Comparison of ENCODE assay signal across 22 mouse cellular contexts in the genomic region with DNA sequence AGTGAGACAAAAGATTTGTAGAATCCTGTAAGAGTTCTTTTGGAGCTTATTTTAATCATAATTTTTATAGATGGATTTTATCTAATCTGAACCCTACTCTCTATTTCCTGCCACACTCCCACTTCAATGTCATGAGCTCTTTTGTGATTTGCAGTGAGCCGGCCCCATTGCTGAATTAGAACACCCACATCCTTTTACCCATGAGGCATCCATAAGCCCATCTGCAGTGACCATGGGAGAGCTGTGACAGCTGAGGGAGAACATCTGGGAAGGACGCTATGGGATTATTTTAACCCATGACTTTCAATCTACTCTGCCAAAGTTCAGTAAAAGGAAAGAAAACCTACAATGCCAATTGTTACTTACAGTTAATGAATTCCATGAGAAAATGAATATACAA.
A peak's percentile ranks its signal among the peaks of the same experiment; 100 is the strongest.
DNase-seq lines count a peak whose midpoint lies in the region; ATAC-seq and TF ChIP-seq lines count a peak whose summit lies in the region.
"Had no signal": no experiment of that assay in that cellular context is flagged by ENCODE, and none has a peak within 500 bp of the region (broad histone marks: within the 10 kb centered on the region; RNA-seq: fewer than 3 reads in every experiment).

No protein-coding gene starts in this region.

- 63% methylated on average over 2 of the region's 2 CpGs for WGBS in heart, embryonic 10.5 days
- WGBS in lung, embryonic 14.5 days, result 31% methylated on average over 2 of the region's 2 CpGs

- no peak overlapping the region for H3K4me3 ChIP-seq in heart, embryonic 10.5 days
- no peak overlapping the region for H3K4me3 ChIP-seq in lung, embryonic 14.5 days (ENCODE audit: low read depth, low read length)
- H3K4me3 ChIP-seq: embryonic facial prominence, embryonic 13.5 days; forebrain, embryonic 10.5 days; forebrain, embryonic 13.5 days; heart, embryonic 13.5 days; hindbrain, embryonic 12.5 days; hindbrain, embryonic 15.5 days had no signal

- H3K9me3 ChIP-seq in heart, embryonic 10.5 days, result no peaks in the 10 kb centered on the region
- no peaks in the 10 kb centered on the region for H3K9me3 ChIP-seq in lung, embryonic 14.5 days (ENCODE audit: low read depth, low read length)
- H3K9me3 ChIP-seq: embryonic facial prominence, embryonic 13.5 days; forebrain, embryonic 10.5 days; forebrain, embryonic 13.5 days; heart, embryonic 13.5 days; hindbrain, embryonic 12.5 days; hindbrain, embryonic 15.5 days had no signal

- no peak overlapping the region for H3K9ac ChIP-seq in lung, embryonic 14.5 days
- H3K9ac ChIP-seq: embryonic facial prominence, embryonic 13.5 days; forebrain, embryonic 13.5 days; heart, embryonic 13.5 days; hindbrain, embryonic 12.5 days; hindbrain, embryonic 15.5 days had no signal

- no peak overlapping the region for H3K27ac ChIP-seq in heart, embryonic 10.5 days
- no peak overlapping the region for H3K27ac ChIP-seq in lung, embryonic 14.5 days (ENCODE audit: low read depth)
- H3K27ac ChIP-seq: embryonic facial prominence, embryonic 13.5 days; forebrain, embryonic 10.5 days; forebrain, embryonic 13.5 days; heart, embryonic 13.5 days; hindbrain, embryonic 12.5 days; hindbrain, embryonic 15.5 days had no signal

- no peaks in the 10 kb centered on the region for H3K4me1 ChIP-seq in heart, embryonic 10.5 days
- no peaks in the 10 kb centered on the region for H3K4me1 ChIP-seq in lung, embryonic 14.5 days (ENCODE audit: insufficient read depth)
- H3K4me1 ChIP-seq: embryonic facial prominence, embryonic 13.5 days; forebrain, embryonic 10.5 days; forebrain, embryonic 13.5 days; hindbrain, embryonic 12.5 days; hindbrain, embryonic 15.5 days had no signal

- H3K4me2 ChIP-seq in lung, embryonic 14.5 days, result no peak overlapping the region
- H3K4me2 ChIP-seq: embryonic facial prominence, embryonic 13.5 days; forebrain, embryonic 13.5 days; heart, embryonic 13.5 days; hindbrain, embryonic 12.5 days; hindbrain, embryonic 15.5 days had no signal

- no peak for ATAC-seq in lung, embryonic 14.5 days (ENCODE audit: insufficient read depth)
- ATAC-seq: CD4-positive, CD25-positive, alpha-beta regulatory T cell, adult 4 months; forebrain, embryonic 13.5 days; forebrain, embryonic 16.5 days; intestine, postnatal 0 days had no signal

- no peaks in the 10 kb centered on the region for H3K36me3 ChIP-seq in heart, embryonic 10.5 days
- no peaks in the 10 kb centered on the region for H3K36me3 ChIP-seq in lung, embryonic 14.5 days (ENCODE audit: insufficient read depth)
- H3K36me3 ChIP-seq: embryonic facial prominence, embryonic 13.5 days; forebrain, embryonic 10.5 days; heart, embryonic 13.5 days; hindbrain, embryonic 12.5 days; hindbrain, embryonic 15.5 days had no signal

- intact Hi-C loops in heart, postnatal 36 days (cut with DNase I), result no loop called here

- no peak for TF ChIP-seq CTCF in lung, embryonic 14.5 days (IDR thresholded peaks at IDR 0.05; ENCODE audit: low read depth)

- DNase-seq in heart, adult 18-20 months, result peak; percentile 14 to 18
- no peak for DNase-seq in heart, postnatal 36 days
- peak; percentile 8 for DNase-seq in heart, postnatal 4 days
- DNase-seq in heart, embryonic 10.5 days (ENCODE audit: low spot score), result no peak
- DNase-seq in lung, embryonic 14.5 days, result peak; percentile 43
- no peak for DNase-seq in lung, postnatal 25 days (ENCODE audit: low spot score)
- DNase-seq: adrenal gland, adult 2 months; adrenal gland, postnatal 14 days; cerebellum, adult 11 months; cerebellum, adult 9-11 months; cerebellum, postnatal 25 days; gastrocnemius, postnatal 10 days; gastrocnemius, postnatal 36 days had no signal

- no peaks in the 10 kb centered on the region for H3K27me3 ChIP-seq in heart, embryonic 10.5 days (ENCODE audit: insufficient read depth, poor library complexity, severe bottlenecking)
- H3K27me3 ChIP-seq in lung, embryonic 14.5 days (ENCODE audit: insufficient read depth, low read length), result no peaks in the 10 kb centered on the region
- H3K27me3 ChIP-seq: embryonic facial prominence, embryonic 13.5 days; forebrain, embryonic 13.5 days; heart, embryonic 13.5 days; hindbrain, embryonic 12.5 days; hindbrain, embryonic 15.5 days had no signal

Comparison
In these comparisons a context has a peak if more than half of its experiments do, and no peak if none do; other contexts are left out.
1. DNase-seq: peak in heart, adult 18-20 months (2 of 2), heart, postnatal 4 days (single experiment) and lung, embryonic 14.5 days (single experiment); none in heart, postnatal 36 days (0 of 2), heart, embryonic 10.5 days (single experiment) and lung, postnatal 25 days (single experiment).